In the genomic region with DNA sequence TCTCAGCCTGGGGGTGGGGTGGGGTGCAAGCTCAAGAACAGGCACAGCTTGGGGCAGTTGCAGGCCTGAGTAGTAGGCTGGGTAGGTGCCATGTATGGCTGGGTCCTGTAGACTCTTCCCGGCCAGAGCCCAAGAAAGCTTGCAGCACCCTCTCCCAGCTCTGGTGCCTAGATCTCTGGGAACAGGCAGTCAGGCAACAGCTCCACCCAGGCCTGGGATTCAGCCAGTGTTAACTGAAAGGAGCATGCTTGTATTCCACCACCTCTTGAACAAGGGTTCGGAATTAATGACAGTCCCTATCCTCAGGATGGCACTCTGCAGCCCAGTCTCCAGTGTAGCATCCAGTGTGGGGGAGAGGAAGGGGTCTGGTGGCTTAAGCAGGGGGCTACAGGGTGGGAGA, we compare ENCODE assay signal across 8 mouse cellular contexts. TPM values are rescaled to one million over a fixed set of nuclear protein-coding genes. Genes with fewer than 3 reads are reported as not detected.
A peak's percentile ranks its signal among the peaks of the same experiment; 100 is the strongest.
DNase-seq lines count a peak whose midpoint lies in the region; ATAC-seq and TF ChIP-seq lines count a peak whose summit lies in the region.

No protein-coding gene starts in this region.

- ATAC-seq in heart, embryonic 12.5 days (ENCODE audit: insufficient number of reproducible peaks, low FRiP score): no peak
- ATAC-seq in limb, embryonic 14.5 days (ENCODE audit: low FRiP score, low read depth): no peak
- no peak for ATAC-seq in monocyte, adult 5-6 weeks (replicated peaks; ENCODE audit: insufficient number of reproducible peaks, low FRiP score, low TSS enrichment, poor library complexity, severe bottlenecking)

- no peaks in the 10 kb centered on the region for H3K27me3 ChIP-seq in heart, embryonic 12.5 days (replicated peaks)
- H3K27me3 ChIP-seq in limb, embryonic 14.5 days (ENCODE audit: control insufficient read depth, insufficient read depth, low read length): no peaks in the 10 kb centered on the region

- H3K36me3 ChIP-seq in heart, embryonic 12.5 days: no peaks in the 10 kb centered on the region
- H3K36me3 ChIP-seq in limb, embryonic 14.5 days (ENCODE audit: control insufficient read depth, insufficient read depth, low read length): no peaks in the 10 kb centered on the region

- no peaks in the 10 kb centered on the region for H3K9me3 ChIP-seq in heart, embryonic 12.5 days (replicated peaks)
- H3K9me3 ChIP-seq in limb, embryonic 14.5 days (ENCODE audit: control insufficient read depth, low read length): no peaks in the 10 kb centered on the region

- peak overlapping the region; percentile 20 for H3K9ac ChIP-seq in heart, embryonic 12.5 days
- peak overlapping the region; percentile 28; the same call in 1 of the 2 replicates for H3K9ac ChIP-seq in limb, embryonic 14.5 days (ENCODE audit: low read depth, low read length, severe bottlenecking)

- no peak for TF ChIP-seq POLR2A in limb, embryonic 14.5 days (IDR thresholded peaks at IDR 0.05; ENCODE audit: borderline replicate concordance, extremely low read depth, insufficient read depth, insufficient read length)

- no peak overlapping the region for H3K4me2 ChIP-seq in heart, embryonic 12.5 days
- no peak overlapping the region for H3K4me2 ChIP-seq in limb, embryonic 14.5 days (replicated peaks; ENCODE audit: low read depth, low read length, severe bottlenecking)

- no peak overlapping the region for H3K4me3 ChIP-seq in heart, embryonic 12.5 days
- no peak overlapping the region for H3K4me3 ChIP-seq in limb, embryonic 14.5 days (replicated peaks; ENCODE audit: low read length)

- H3K4me1 ChIP-seq in heart, embryonic 12.5 days (replicated peaks): peaks cover 74% of the 10 kb centered on the region
- peaks cover 67% of the 10 kb centered on the region for H3K4me1 ChIP-seq in limb, embryonic 14.5 days (ENCODE audit: control insufficient read depth, insufficient read depth, low read length)

- DNase-seq in gastrocnemius, postnatal 14 days: peak; percentile 53
- no peak for DNase-seq in gastrocnemius, postnatal 25 days
- DNase-seq in adipocyte (ENCODE audit: low spot score): peak; percentile 68
- DNase-seq in limb, embryonic 14.5 days (ENCODE audit: low spot score): no peak
- DNase-seq in urinary bladder, postnatal 25 days (ENCODE audit: low spot score): no peak
- no peak for DNase-seq in right cerebral cortex, adult 18-20 months

- peak overlapping the region; percentile 93 for H3K27ac ChIP-seq in heart, embryonic 12.5 days (ENCODE audit: poor library complexity, severe bottlenecking)
- peak overlapping the region; percentile 90 for H3K27ac ChIP-seq in limb, embryonic 14.5 days (replicated peaks; ENCODE audit: low read depth, low read length)

- WGBS in heart, embryonic 12.5 days: 65% methylated on average over 2 of the region's 2 CpGs
- 92% methylated on average over 2 of the region's 2 CpGs for WGBS in limb, embryonic 14.5 days

- intact Hi-C loops in gastrocnemius, postnatal 14 days (cut with DNase I; ENCODE audit: low total_unique reads): loop anchor here (5.0 kb wide), 1 partner anchor 56 kb away; no protein-coding TSS in a partner anchor

RNA-seq across cellular contexts. Expression of a gene that starts 20.7 kb away (rescaled TPM):
- total RNA-seq in gastrocnemius, postnatal 14 days (2021): 10 to 100 TPM; 36.5 to 39.8 TPM
- total RNA-seq in gastrocnemius, postnatal 25 days (2021): 10 to 100 TPM; 59.6 to 69.6 TPM
- polyA plus RNA-seq in heart, embryonic 12.5 days (2016; fragmentation: Nextera tagmentation; extraction: Ambion mirVana): 96.3 and 104 TPM in 2 replicates
- polyA plus RNA-seq in limb, embryonic 14.5 days (2012; rRNA removed): 29.0 and 29.9 TPM in 2 replicates
- 39.5 and 39.7 TPM in 2 replicates for polyA plus RNA-seq in limb, embryonic 14.5 days (2014; fragmentation: Nextera tagmentation; extraction: Ambion mirVana)
- 9.5 to 39.9 TPM (median 10.0 TPM) in 3 replicates for total RNA-seq in monocyte, adult 5-6 weeks (2017)

Comparison
In these comparisons a context has a peak if more than half of its experiments do, and no peak if none do; other contexts are left out.
1. DNase-seq: peak in gastrocnemius, postnatal 14 days (single experiment) and adipocyte (single experiment); none in gastrocnemius, postnatal 25 days (single experiment), limb, embryonic 14.5 days (single experiment), urinary bladder, postnatal 25 days (single experiment) and right cerebral cortex, adult 18-20 months (single experiment).